Mouse (Mus musculus) liver, postnatal 0 days (tissue): ENCODE measurements at regions not wholly inside any gene's neighbourhood (a gene's known extent, or its start where the extent isn't known, plus 50 kb on each side); places are given as distances from the start of the nearest gene placed in this dataset.
"Not testable (repeated sequence)": the region's sequence is repeated elsewhere in the genome, so short reads cannot be mapped to it uniquely, and the experiment has no call there.

ENCODE experiments used
- ATAC-seq: fragments of 200-750 bp; cut with Nextera tagmentation; 2 replicates; pipeline ENCODE4 v1.8.0; 2017; ENCODE audit warnings: mild to moderate bottlenecking, moderate library complexity
- DNase-seq: peaks from one replicate; pipeline ENCODE4 v3.0.0-alpha.2; 2016
- H3K27ac ChIP-seq: fragments of 300-500 bp; sonication (generic); 2 replicates; pipeline ENCODE4 v1.5.1; 2014; ENCODE audit warnings: antibody characterized with exemption, moderate library complexity, mild to moderate bottlenecking, low read depth
- H3K27me3 ChIP-seq: fragments of 300-500 bp; sonication (generic); 2 replicates; pipeline ENCODE4 v1.6.1; 2014; ENCODE audit warnings: low read length, control low read depth, mixed read lengths; ENCODE audit not compliant: insufficient read depth
- H3K36me3 ChIP-seq: fragments of 300-500 bp; sonication (generic); replicated peaks from 2 replicates; pipeline ENCODE4 v1.6.1; 2014; ENCODE audit warnings: mild to moderate bottlenecking, control low read depth, low read length, moderate library complexity, mixed read lengths; ENCODE audit not compliant: insufficient read depth
- H3K4me1 ChIP-seq: fragments of 300-500 bp; sonication (generic); 2 replicates; pipeline ENCODE4 v1.6.1; 2014; ENCODE audit warnings: antibody characterized with exemption, mild to moderate bottlenecking, control low read depth; ENCODE audit not compliant: insufficient read depth
- H3K4me2 ChIP-seq: fragments of 300-500 bp; sonication (generic); 2 replicates; pipeline ENCODE4 v1.6.1; 2014; ENCODE audit warnings: low read depth, mild to moderate bottlenecking, low read length, moderate library complexity, mixed read lengths
- H3K4me3 ChIP-seq: fragments of 300-500 bp; sonication (generic); 2 replicates; pipeline ENCODE4 v1.5.1; 2014; ENCODE audit warnings: low read depth, low read length
- H3K9ac ChIP-seq: fragments of 300-500 bp; sonication (generic); replicated peaks from 2 replicates; pipeline ENCODE4 v1.6.1; 2014; ENCODE audit warnings: mild to moderate bottlenecking, moderate library complexity
- H3K9me3 ChIP-seq: fragments of 300-500 bp; sonication (generic); 2 replicates; pipeline ENCODE4 v1.6.1; 2016; ENCODE audit warnings: mild to moderate bottlenecking, control low read depth, low read length, mixed read lengths
- CTCF ChIP-seq: sonication (generic); IDR thresholded peaks from 2 replicates; pipeline ENCODE4 v1.5.1; 2016; ENCODE audit warnings: antibody characterized with exemption, low read depth
- EP300 ChIP-seq: IDR thresholded peaks from 2 replicates; pipeline ENCODE4 v1.6.1; 2016; ENCODE audit warnings: antibody characterized with exemption, low read depth, mild to moderate bottlenecking
- WGBS: fragments of 180-500 bp; shearing (Covaris S2); extraction: QIAGEN DNeasy Blood & Tissue Kit; methylation state at CpG from one replicate; pipeline ENCODE4 v1.1.7; 2014; ENCODE audit not compliant: insufficient replicate concordance; 5-methylcytosine and 5-hydroxymethylcytosine counted together

DNA sequence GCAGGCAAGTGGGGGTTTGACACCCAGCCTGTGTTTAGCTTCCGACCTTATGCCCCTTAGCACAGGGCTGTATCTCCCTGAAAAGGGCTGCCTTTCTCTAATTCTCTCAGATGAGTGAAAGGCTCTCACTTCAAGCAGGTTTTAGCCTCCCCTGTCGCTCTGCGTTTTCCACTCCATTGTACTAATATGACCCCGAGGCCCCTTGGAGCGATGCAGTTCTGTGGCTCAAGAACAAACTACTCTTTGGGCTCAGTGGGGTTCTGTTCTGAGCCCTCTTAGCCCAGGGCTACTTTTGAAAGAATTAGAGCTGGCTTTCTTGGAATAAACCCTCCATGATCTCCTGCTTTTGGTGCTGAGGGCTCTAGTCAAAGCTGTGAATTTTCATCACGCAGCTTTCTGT, 53.4 kb upstream of the Castor2 start:
- no peak for DNase-seq
- no peak overlapping the region for H3K9ac ChIP-seq
- WGBS: 79% methylated on average over 6 of the region's 6 CpGs
- H3K4me3 ChIP-seq: no peak overlapping the region
- H3K9me3 ChIP-seq: no peaks in the 10 kb centered on the region
- no peak for TF ChIP-seq EP300
- TF ChIP-seq CTCF: no peak
- no peaks in the 10 kb centered on the region for H3K4me1 ChIP-seq
- ATAC-seq: no peak
- H3K4me2 ChIP-seq: no peak overlapping the region
- H3K27ac ChIP-seq: no peak overlapping the region
- no peaks in the 10 kb centered on the region for H3K36me3 ChIP-seq
- no peaks in the 10 kb centered on the region for H3K27me3 ChIP-seq

DNA sequence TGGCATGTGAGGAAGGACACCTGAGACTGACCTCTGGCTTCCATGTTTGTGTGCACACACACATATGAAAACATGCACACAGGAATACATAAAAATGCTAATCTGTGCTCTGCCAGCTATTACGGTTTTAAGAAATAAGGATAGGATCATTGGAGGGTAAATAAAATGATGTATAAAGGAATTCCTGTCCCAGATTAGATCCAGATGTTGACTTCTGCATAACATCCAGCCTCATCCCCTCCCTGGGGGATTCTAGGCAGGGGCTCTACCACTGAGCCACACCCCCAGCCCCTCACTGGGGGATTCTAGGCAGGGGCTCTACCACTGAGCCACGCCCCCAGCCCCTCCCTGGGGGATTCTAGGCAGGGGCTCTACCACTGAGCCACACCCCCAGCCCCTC, 56.6 kb upstream of the Castor2 start:
- H3K4me1 ChIP-seq, H3K27ac ChIP-seq, H3K27me3 ChIP-seq, H3K36me3 ChIP-seq, H3K9ac ChIP-seq, H3K9me3 ChIP-seq, ATAC-seq, H3K4me3 ChIP-seq, H3K4me2 ChIP-seq, DNase-seq: not testable (repeated sequence)
- 72% methylated on average over 1 of the region's 2 CpGs for WGBS

DNA sequence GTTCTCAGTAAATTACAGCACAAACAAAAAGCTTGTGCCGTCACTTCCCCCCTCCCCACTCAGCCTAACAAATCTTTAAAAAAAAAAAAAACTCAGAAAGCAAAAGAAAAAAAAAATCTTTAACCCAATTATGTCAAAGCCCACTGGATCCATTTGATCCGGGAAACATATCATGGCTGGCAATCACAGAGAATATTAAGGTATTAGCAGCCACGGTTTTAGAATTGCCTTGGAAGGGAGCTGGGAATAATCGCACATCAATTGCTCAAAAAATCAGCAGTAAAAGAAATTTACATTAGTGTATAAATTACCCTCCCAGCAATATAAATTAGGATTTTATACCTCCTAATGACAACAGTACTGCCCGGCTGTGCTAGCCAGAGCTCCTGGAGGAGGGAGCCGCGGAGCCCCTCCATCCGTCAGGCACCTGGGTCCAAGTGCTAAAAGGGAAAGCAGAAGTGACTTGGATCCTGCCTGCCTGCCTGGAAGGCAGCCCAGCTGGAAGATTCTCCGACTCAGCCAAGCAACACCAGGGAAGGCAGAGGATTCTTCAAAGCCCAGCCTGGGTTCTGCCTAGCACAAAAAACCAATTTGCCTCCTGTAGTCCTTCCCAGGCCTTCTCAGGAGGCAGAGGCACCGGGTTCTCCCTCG, 72.1 kb upstream of the Castor2 start:
- H3K4me2 ChIP-seq: no peak overlapping the region
- WGBS: 64% methylated on average over 11 of the region's 11 CpGs
- TF ChIP-seq EP300: no peak
- TF ChIP-seq CTCF: no peak
- no peaks in the 10 kb centered on the region for H3K27me3 ChIP-seq
- H3K9me3 ChIP-seq: no peaks in the 10 kb centered on the region
- no peak overlapping the region for H3K27ac ChIP-seq
- no peaks in the 10 kb centered on the region for H3K4me1 ChIP-seq
- H3K4me3 ChIP-seq: no peak overlapping the region
- ATAC-seq (no peak), DNase-seq (no peak)
- H3K9ac ChIP-seq: no peak overlapping the region
- no peaks in the 10 kb centered on the region for H3K36me3 ChIP-seq

DNA sequence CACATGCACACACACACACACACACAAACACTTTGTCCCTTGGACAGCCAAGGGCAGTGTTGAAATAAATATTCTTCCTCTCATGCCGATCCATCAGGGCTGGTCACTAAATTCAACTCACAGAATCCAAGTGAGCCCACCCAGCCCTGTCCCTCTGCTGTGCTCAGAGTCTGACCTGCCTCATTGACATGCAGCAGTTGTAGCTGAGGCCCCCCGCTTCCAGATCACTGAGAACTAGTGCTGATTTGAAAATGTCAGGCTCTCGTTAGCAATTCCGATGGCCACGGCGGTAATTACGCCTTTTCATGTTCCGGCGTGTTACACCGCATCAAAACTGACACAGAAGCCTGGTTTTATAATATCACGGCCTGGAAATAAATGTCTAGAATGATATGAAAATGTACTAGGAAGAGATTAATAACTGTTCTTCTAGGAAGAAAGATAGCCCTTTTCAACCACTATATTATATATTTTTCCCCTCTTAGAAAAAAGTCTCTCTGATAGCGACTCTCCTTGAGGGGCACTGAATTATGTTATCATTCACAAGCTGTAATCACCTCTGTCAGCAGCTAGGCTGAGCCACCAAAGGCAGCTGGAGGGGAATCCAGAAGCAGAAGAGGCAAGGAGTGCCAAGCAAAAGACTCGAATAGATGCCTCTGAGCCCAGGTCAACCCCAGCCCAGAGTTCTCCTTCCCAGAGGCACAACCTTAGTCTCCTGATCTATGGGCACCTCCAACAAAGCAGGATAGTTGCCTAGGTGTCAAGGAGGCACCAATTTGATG, 79.7 kb upstream of the Castor2 start:
- Histone ChIP-seq H3K27ac (no peak overlapping the region), H3K27me3 (no peaks in the 10 kb centered on the region), H3K4me3 (no peak overlapping the region), H3K4me2 (no peak overlapping the region), H3K4me1 (no peaks in the 10 kb centered on the region), H3K36me3 (no peaks in the 10 kb centered on the region), H3K9ac (no peak overlapping the region), H3K9me3 (no peaks in the 10 kb centered on the region)
- no peak for ATAC-seq
- no peak for TF ChIP-seq CTCF
- no peak for TF ChIP-seq EP300
- 80% methylated on average over 13 of the region's 13 CpGs for WGBS
- DNase-seq: no peak

DNA sequence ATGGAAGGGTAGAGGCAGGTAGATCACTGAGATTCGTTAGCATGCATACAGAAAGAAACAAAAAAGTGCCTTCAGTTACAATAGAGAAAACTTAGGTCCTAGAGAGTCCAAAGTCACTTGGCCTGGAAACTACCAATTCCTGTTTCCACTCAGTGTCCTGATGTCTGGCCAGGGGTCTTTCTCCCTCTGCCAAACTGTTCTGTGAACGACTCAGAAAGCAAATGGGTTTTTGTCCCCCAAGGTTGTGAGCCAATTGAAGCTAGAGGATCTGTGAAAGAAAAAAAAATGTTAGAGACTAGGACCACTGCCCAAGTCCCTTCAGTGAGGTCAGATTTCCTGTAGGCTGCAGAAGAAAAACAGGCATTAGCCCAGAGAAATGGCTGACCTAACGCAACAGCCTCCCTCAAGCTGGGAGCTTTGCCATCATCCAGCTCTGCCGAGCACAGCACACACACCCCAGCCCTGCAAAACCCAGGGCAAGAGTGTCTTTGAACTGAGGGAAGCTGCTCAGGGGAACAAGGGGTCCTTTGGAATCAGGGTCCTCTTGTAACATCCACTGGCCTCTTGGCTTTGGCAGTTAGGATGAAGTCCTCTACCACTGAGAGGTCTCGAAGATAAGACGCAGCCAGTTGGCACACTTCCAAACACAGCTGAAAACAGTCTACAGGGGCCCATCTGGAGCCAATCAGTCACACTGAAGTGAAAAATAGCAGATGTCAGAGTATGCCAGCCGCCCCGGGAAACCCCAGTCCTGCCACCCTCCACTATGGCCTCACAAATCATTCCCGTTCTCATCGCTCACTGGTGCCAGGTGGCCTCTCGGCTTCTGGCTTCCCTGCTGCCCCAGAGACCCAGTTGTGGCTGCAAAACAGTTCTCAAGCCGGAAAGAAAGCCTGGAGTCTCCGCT, 85.0 kb upstream of the Castor2 start:
- WGBS: 41% methylated on average over 13 of the region's 13 CpGs
- peak; percentile 16 for DNase-seq
- no peak for ATAC-seq

DNA sequence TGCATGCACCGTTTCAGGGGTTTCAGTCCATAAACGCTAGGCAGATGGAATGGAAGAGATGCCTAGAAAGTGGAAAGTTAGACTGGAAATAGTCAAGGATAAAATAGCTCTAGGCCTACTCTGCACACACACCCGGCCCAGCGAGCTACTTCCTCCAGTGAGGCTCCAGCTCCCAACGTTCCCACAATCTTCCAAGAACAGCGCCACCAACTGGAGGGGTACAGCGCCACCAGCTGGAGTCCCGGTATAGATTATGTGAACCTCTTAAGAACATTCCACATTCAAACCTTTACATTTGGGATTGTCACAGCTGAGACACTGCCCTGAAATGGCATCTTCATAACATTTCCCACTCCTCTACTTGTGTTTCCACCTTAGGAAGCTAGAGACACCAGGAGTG, 86.3 kb upstream of the Castor2 start:
- Histone ChIP-seq H3K36me3 (no peaks in the 10 kb centered on the region), H3K4me1 (no peaks in the 10 kb centered on the region), H3K27me3 (no peaks in the 10 kb centered on the region), H3K27ac (no peak overlapping the region), H3K4me2 (no peak overlapping the region), H3K9ac (no peak overlapping the region), H3K4me3 (no peak overlapping the region), H3K9me3 (no peaks in the 10 kb centered on the region)
- DNase-seq (no peak), ATAC-seq (no peak)
- 0 out of 2 replicates have a peak, but pooled peaks have one; percentile 9 for TF ChIP-seq CTCF
- TF ChIP-seq EP300: no peak
- 73% methylated on average over 8 of the region's 8 CpGs for WGBS

More for the DNA sequence above, 85.0 kb upstream of the Castor2 start:
- Histone ChIP-seq H3K27ac (no peak overlapping the region), H3K4me1 (no peaks in the 10 kb centered on the region), H3K9me3 (no peaks in the 10 kb centered on the region), H3K9ac (no peak overlapping the region), H3K36me3 (no peaks in the 10 kb centered on the region), H3K4me2 (no peak overlapping the region), H3K27me3 (no peaks in the 10 kb centered on the region), H3K4me3 (no peak overlapping the region)
- no peak for TF ChIP-seq EP300
